Mouse (Mus musculus): Measurements from ENCODE around the gene Fgf23.

Fgf23 gene

GRCm38 (mm10) chr6:127114753-127115456, 42.2 kb downstream of the Fgf23 start:
- no peak for DNase-seq

GRCm38 (mm10) chr6:127122221-127122806, 49.6 kb downstream of the Fgf23 start:
- no peak for DNase-seq

GRCm38 (mm10) chr6:127122996-127123395, 50.3 kb downstream of the Fgf23 start:
- no peak for DNase-seq

GRCm38 (mm10) chr6:127123506-127123905, 50.8 kb downstream of the Fgf23 start:
- DNase-seq = no peak

GRCm38 (mm10) chr6:127129659-127130058, 57.0 kb downstream of the Fgf23 start:
- no peak for DNase-seq

- DNase-seq = no peak
These were observed 57.7 kb downstream of the Fgf23 start for GRCm38 (mm10) chr6:127130377-127130776.

Measured in cerebellum, adult 9-10 months (tissue).